Mouse (Mus musculus): ENCODE measurements around the gene Fignl1. TPM values are rescaled to one million over a fixed set of nuclear protein-coding genes. Genes with fewer than 3 reads are reported as not detected.

The Fignl1 gene
- total and polyA plus RNA-seq, 2 experiments from 2014 or later = 10.8 to 12.0 TPM

DNA sequence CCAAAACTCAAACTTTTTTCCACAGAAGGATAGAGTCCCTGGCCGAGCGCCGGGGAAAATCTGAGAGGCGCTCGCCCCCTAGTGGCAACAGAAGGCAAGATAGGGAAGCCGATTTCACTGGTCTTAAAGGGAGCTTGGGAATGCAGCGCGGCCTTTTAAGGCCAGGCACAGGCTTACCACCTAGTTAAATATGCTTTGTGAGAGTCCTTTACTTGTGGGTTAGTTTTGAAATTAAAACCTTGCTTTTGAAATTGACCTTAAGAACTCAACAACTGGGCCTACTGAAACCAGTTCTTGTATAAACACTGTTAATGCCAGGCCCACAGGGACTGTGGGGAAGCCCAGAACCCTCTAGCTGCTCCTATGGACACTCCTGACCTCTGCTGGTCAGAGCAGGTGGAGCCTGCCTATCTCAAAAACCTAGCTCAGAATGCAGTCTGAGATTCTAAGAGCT lies 20.2 kb downstream of the Fignl1 start:
- Histone ChIP-seq H3K4me3 (ENCODE audit: low read depth, low read length) (peak overlapping the region; percentile 30), H3K9me3 (replicated peaks; ENCODE audit: control insufficient read depth, low read length) (no peaks in the 10 kb centered on the region), H3K9ac (replicated peaks; ENCODE audit: low read depth, low read length) (no peak overlapping the region; the same call in 1 of the 2 replicates), H3K27ac (ENCODE audit: low read depth) (peak overlapping the region; percentile 30; the same call in 1 of the 2 replicates), H3K36me3 (replicated peaks; ENCODE audit: control insufficient read depth, insufficient read depth, low read length) (no peaks in the 10 kb centered on the region), H3K27me3 (ENCODE audit: control insufficient read depth, insufficient read depth, low read length) (no peaks in the 10 kb centered on the region), H3K4me1 (ENCODE audit: control insufficient read depth, insufficient read depth) (no peaks in the 10 kb centered on the region), H3K4me2 (ENCODE audit: low read depth, low read length) (peak overlapping the region; percentile 46)
- ATAC-seq (ENCODE audit: insufficient read depth, low read depth) = peak; percentile 95
- DNase-seq (ENCODE audit: low spot score) = peak; percentile 82
- WGBS = 0% methylated on average over 8 of the region's 8 CpGs
- TF ChIP-seq CTCF (IDR thresholded peaks at IDR 0.05; ENCODE audit: low read depth) (peak; percentile 69), EP300 (IDR thresholded peaks at IDR 0.05; ENCODE audit: low read depth) (no peak)

- WGBS = 47% methylated on average over 6 of the region's 6 CpGs
These were observed 23.3 kb downstream of the Fignl1 start for GRCm38 (mm10) chr11:11785457-11785856.

DNA sequence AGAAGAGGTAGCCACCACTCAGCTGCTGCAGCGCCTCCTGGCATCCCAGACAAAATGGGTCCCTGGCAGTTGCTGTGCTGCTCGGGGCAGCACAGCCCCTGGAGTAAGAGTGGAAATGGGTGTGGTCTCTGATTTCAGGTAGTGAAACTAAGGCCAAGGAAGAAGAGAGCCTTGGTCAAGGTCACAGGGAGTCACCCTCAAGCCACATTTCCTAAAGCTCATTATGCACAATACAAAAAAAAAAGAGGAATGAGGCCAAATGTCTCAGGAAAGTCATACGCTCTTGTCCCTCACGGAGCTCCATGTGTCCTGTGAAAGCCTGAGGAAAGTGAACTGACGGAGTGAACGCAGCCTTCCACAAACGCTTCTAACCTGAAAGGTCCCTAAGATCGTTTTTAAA lies 27.0 kb downstream of the Fignl1 start:
- Histone ChIP-seq H3K4me2 (ENCODE audit: low read depth, low read length) (no peak overlapping the region), H3K9ac (replicated peaks; ENCODE audit: low read depth, low read length) (no peak overlapping the region), H3K36me3 (replicated peaks; ENCODE audit: control insufficient read depth, insufficient read depth, low read length) (no peaks in the 10 kb centered on the region), H3K4me3 (ENCODE audit: low read depth, low read length) (no peak overlapping the region), H3K27ac (ENCODE audit: low read depth) (no peak overlapping the region), H3K4me1 (ENCODE audit: control insufficient read depth, insufficient read depth) (no peaks in the 10 kb centered on the region), H3K27me3 (ENCODE audit: control insufficient read depth, insufficient read depth, low read length) (no peaks in the 10 kb centered on the region), H3K9me3 (replicated peaks; ENCODE audit: control insufficient read depth, low read length) (no peaks in the 10 kb centered on the region)
- TF ChIP-seq EP300 (IDR thresholded peaks at IDR 0.05; ENCODE audit: low read depth) = no peak
- no peak for TF ChIP-seq CTCF (IDR thresholded peaks at IDR 0.05; ENCODE audit: low read depth)
- no peak for DNase-seq (ENCODE audit: low spot score)
- WGBS = 72% methylated on average over 8 of the region's 8 CpGs
- no peak for ATAC-seq (ENCODE audit: insufficient read depth, low read depth)

More at GRCm38 (mm10) chr11:11785457-11785856, 23.3 kb downstream of the Fignl1 start:
- H3K4me2 ChIP-seq (ENCODE audit: low read depth, low read length) = no peak overlapping the region
- no peaks in the 10 kb centered on the region for H3K4me1 ChIP-seq (ENCODE audit: control insufficient read depth, insufficient read depth)
- no peaks in the 10 kb centered on the region for H3K9me3 ChIP-seq (replicated peaks; ENCODE audit: control insufficient read depth, low read length)
- no peak overlapping the region for H3K27ac ChIP-seq (ENCODE audit: low read depth)
- no peaks in the 10 kb centered on the region for H3K27me3 ChIP-seq (ENCODE audit: control insufficient read depth, insufficient read depth, low read length)
- no peak overlapping the region for H3K4me3 ChIP-seq (ENCODE audit: low read depth, low read length)
- H3K9ac ChIP-seq (replicated peaks; ENCODE audit: low read depth, low read length) = no peak overlapping the region
- ATAC-seq (ENCODE audit: insufficient read depth, low read depth) = no peak
- DNase-seq (ENCODE audit: low spot score) = no peak
- TF ChIP-seq CTCF (IDR thresholded peaks at IDR 0.05; ENCODE audit: low read depth) = no peak
- no peak for TF ChIP-seq EP300 (IDR thresholded peaks at IDR 0.05; ENCODE audit: low read depth)
- H3K36me3 ChIP-seq (replicated peaks; ENCODE audit: control insufficient read depth, insufficient read depth, low read length) = no peaks in the 10 kb centered on the region

- H3K9me3 ChIP-seq (replicated peaks; ENCODE audit: control insufficient read depth, low read length) = no peaks in the 10 kb centered on the region
- 85% methylated on average over 6 of the region's 6 CpGs for WGBS
- H3K4me1 ChIP-seq (ENCODE audit: control insufficient read depth, insufficient read depth) = no peaks in the 10 kb centered on the region
- TF ChIP-seq CTCF (IDR thresholded peaks at IDR 0.05; ENCODE audit: low read depth) (no peak), EP300 (IDR thresholded peaks at IDR 0.05; ENCODE audit: low read depth) (no peak)
- DNase-seq (ENCODE audit: low spot score) = no peak
- no peaks in the 10 kb centered on the region for H3K27me3 ChIP-seq (ENCODE audit: control insufficient read depth, insufficient read depth, low read length)
- no peak overlapping the region for H3K9ac ChIP-seq (replicated peaks; ENCODE audit: low read depth, low read length)
- H3K27ac ChIP-seq (ENCODE audit: low read depth) = no peak overlapping the region
- no peak for ATAC-seq (ENCODE audit: insufficient read depth, low read depth)
- H3K4me3 ChIP-seq (ENCODE audit: low read depth, low read length) = no peak overlapping the region
- no peak overlapping the region for H3K4me2 ChIP-seq (ENCODE audit: low read depth, low read length)
- no peaks in the 10 kb centered on the region for H3K36me3 ChIP-seq (replicated peaks; ENCODE audit: control insufficient read depth, insufficient read depth, low read length)
These were observed 30.4 kb downstream of the Fignl1 start for GRCm38 (mm10) chr11:11778345-11778744.

DNA sequence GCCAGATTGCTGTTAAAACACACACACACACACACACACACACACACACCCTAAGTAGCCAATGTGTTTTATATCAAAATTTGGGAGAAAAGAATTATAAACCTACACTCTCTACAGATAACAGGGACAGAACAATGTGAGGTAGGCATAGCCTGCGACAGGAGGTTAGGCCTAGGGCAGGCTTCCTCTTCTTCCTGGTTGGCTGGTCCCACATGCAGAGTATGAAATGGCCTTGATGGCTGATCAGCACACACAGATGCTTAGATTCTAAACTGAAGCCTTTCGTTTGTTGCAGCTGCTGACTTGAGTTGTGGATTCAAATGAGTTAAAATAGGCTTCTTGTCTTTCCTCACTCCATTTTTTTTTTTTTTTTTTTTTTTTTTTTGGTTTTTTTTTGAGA lies 31.0 kb downstream of the Fignl1 start:
- WGBS = 75% methylated on average over 2 of the region's 2 CpGs
- Histone ChIP-seq H3K27me3 (ENCODE audit: control insufficient read depth, insufficient read depth, low read length) (no peaks in the 10 kb centered on the region), H3K36me3 (replicated peaks; ENCODE audit: control insufficient read depth, insufficient read depth, low read length) (no peaks in the 10 kb centered on the region), H3K9me3 (replicated peaks; ENCODE audit: control insufficient read depth, low read length) (no peaks in the 10 kb centered on the region), H3K4me1 (ENCODE audit: control insufficient read depth, insufficient read depth) (no peaks in the 10 kb centered on the region), H3K27ac (ENCODE audit: low read depth) (no peak overlapping the region), H3K4me2 (ENCODE audit: low read depth, low read length) (no peak overlapping the region), H3K4me3 (ENCODE audit: low read depth, low read length) (no peak overlapping the region), H3K9ac (replicated peaks; ENCODE audit: low read depth, low read length) (no peak overlapping the region)
- DNase-seq (ENCODE audit: low spot score) (no peak), ATAC-seq (ENCODE audit: insufficient read depth, low read depth) (no peak)
- no peak for TF ChIP-seq EP300 (IDR thresholded peaks at IDR 0.05; ENCODE audit: low read depth)
- TF ChIP-seq CTCF (IDR thresholded peaks at IDR 0.05; ENCODE audit: low read depth) = no peak

- ATAC-seq (ENCODE audit: insufficient read depth, low read depth) (no peak), DNase-seq (ENCODE audit: low spot score) (no peak)
- Histone ChIP-seq H3K27ac (ENCODE audit: low read depth) (no peak overlapping the region), H3K36me3 (replicated peaks; ENCODE audit: control insufficient read depth, insufficient read depth, low read length) (no peaks in the 10 kb centered on the region), H3K27me3 (ENCODE audit: control insufficient read depth, insufficient read depth, low read length) (no peaks in the 10 kb centered on the region), H3K4me1 (ENCODE audit: control insufficient read depth, insufficient read depth) (no peaks in the 10 kb centered on the region), H3K4me2 (ENCODE audit: low read depth, low read length) (no peak overlapping the region), H3K9me3 (replicated peaks; ENCODE audit: control insufficient read depth, low read length) (no peaks in the 10 kb centered on the region), H3K9ac (replicated peaks; ENCODE audit: low read depth, low read length) (no peak overlapping the region), H3K4me3 (ENCODE audit: low read depth, low read length) (no peak overlapping the region)
- no peak for TF ChIP-seq EP300 (IDR thresholded peaks at IDR 0.05; ENCODE audit: low read depth)
- no peak for TF ChIP-seq CTCF (IDR thresholded peaks at IDR 0.05; ENCODE audit: low read depth)
- WGBS = 68% methylated on average over 3 of the region's 3 CpGs
These were observed 31.5 kb downstream of the Fignl1 start for GRCm38 (mm10) chr11:11777246-11777645.

All from heart, postnatal 0 days (tissue).